Mouse (Mus musculus): ENCODE results near the gene Slc39a9.

The Slc39a9 gene

GRCm38 (mm10) chr12:80721458-80721857, 77.8 kb downstream of the Slc39a9 start:
- no peak for DNase-seq

- peak; percentile 82 for DNase-seq
These were observed 81.3 kb downstream of the Slc39a9 start for GRCm38 (mm10) chr12:80724853-80725559.

- DNase-seq = no peak
These were observed 84.5 kb downstream of the Slc39a9 start for GRCm38 (mm10) chr12:80728207-80728606.

- DNase-seq = no peak
These were observed 85.1 kb downstream of the Slc39a9 start for GRCm38 (mm10) chr12:80728814-80729213.

GRCm38 (mm10) chr12:80729758-80730530, 86.3 kb downstream of the Slc39a9 start:
- DNase-seq = no peak

GRCm38 (mm10) chr12:80730567-80730966, 86.9 kb downstream of the Slc39a9 start:
- DNase-seq = peak; percentile 50
